Mouse (Mus musculus) kidney, embryonic 15.5 days (tissue): ENCODE results near the gene Arsa. TPM values are rescaled to one million over a fixed set of nuclear protein-coding genes. Genes with fewer than 3 reads are reported as not detected.
A peak's percentile ranks its signal among the peaks of the same experiment; 100 is the strongest.
"Not testable (repeated sequence)": the region's sequence is repeated elsewhere in the genome, so short reads cannot be mapped to it uniquely, and the experiment has no call there.

Experiments used
- ATAC-seq: fragments of 200-750 bp; cut with Nextera tagmentation; replicated peaks from 2 replicates; pipeline ENCODE4 v1.8.0; 2017; ENCODE audit warnings: moderate TSS enrichment; ENCODE audit not compliant: low FRiP score
- H3K27ac ChIP-seq: fragments of 300-500 bp; sonication (generic); 2 replicates; pipeline ENCODE4 v1.5.1; 2015; ENCODE audit warnings: mild to moderate bottlenecking, inconsistent platforms
- H3K27me3 ChIP-seq: fragments of 300-500 bp; sonication (generic); 2 replicates; pipeline ENCODE4 v1.6.1; 2015; ENCODE audit warnings: inconsistent platforms
- H3K36me3 ChIP-seq: fragments of 300-500 bp; sonication (generic); 2 replicates; pipeline ENCODE4 v1.6.1; 2015; ENCODE audit warnings: inconsistent platforms
- H3K4me1 ChIP-seq: fragments of 300-500 bp; sonication (generic); 2 replicates; pipeline ENCODE4 v1.6.1; 2015; ENCODE audit warnings: inconsistent platforms
- H3K4me2 ChIP-seq: fragments of 300-500 bp; sonication (generic); 2 replicates; pipeline ENCODE4 v1.6.1; 2015; ENCODE audit warnings: moderate library complexity, mild to moderate bottlenecking, inconsistent platforms
- H3K4me3 ChIP-seq: fragments of 300-500 bp; sonication (generic); replicated peaks from 2 replicates; pipeline ENCODE4 v1.5.1; 2015; ENCODE audit warnings: mild to moderate bottlenecking, inconsistent platforms
- H3K9ac ChIP-seq: fragments of 300-500 bp; sonication (generic); 2 replicates; pipeline ENCODE4 v1.6.1; 2015; ENCODE audit warnings: mild to moderate bottlenecking, inconsistent platforms
- H3K9me3 ChIP-seq: fragments of 300-500 bp; sonication (generic); replicated peaks from 2 replicates; pipeline ENCODE4 v1.6.1; 2016; ENCODE audit warnings: inconsistent platforms
- WGBS: fragments of 180-500 bp; shearing (Covaris S2); methylation state at CpG from one replicate; pipeline ENCODE4 v1.1.7; 2015; ENCODE audit warnings: mixed read lengths; 5-methylcytosine and 5-hydroxymethylcytosine counted together
- polyA plus RNA-seq: library from polyadenylated mRNA; unstranded; fragments of >200 nt; fragmentation: Nextera tagmentation; extraction: Ambion mirVana; gene quantifications from 2 replicates; pipeline ENCODE4 v1.2.1, GENCODE M21; 2015

Gene Arsa
- polyA plus RNA-seq, 1 experiment from 2014 or later: 18.7 TPM

DNA sequence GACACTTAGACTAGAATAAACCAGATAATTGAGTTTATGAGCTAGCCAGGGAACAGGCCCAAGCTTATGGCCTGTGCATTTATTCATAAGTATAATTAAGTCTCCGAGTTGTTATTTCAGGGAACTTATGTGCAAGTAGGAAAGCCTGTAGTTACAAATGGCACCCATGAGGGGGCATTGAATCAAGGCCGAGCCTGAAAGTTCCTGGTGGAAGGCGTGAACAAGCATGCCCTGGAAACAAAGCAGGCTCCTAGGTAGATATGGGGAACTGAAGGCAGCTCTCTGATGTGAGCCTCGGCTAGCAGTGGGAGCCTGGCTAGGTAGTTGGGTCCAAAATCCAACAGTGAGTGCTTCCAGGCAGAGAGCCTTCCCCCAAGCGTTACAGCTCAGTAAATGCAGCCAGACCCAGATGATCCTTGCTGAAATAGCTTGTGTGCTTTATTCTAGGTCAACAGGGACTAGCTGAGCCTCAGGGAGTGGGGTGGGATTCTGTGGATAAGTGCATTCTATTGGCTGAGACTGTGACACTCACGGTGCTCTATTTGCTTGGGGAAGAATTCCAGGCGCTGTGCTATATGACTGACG lies 34.6 kb downstream of the Arsa start:
- Histone ChIP-seq H3K9me3 (no peaks in the 10 kb centered on the region), H3K27ac (no peak overlapping the region), H3K36me3 (no peaks in the 10 kb centered on the region), H3K4me3 (no peak overlapping the region), H3K9ac (no peak overlapping the region), H3K4me1 (no peaks in the 10 kb centered on the region), H3K4me2 (no peak overlapping the region), H3K27me3 (no peaks in the 10 kb centered on the region)
- 46% methylated on average over 8 of the region's 8 CpGs for WGBS
- ATAC-seq: no peak

DNA sequence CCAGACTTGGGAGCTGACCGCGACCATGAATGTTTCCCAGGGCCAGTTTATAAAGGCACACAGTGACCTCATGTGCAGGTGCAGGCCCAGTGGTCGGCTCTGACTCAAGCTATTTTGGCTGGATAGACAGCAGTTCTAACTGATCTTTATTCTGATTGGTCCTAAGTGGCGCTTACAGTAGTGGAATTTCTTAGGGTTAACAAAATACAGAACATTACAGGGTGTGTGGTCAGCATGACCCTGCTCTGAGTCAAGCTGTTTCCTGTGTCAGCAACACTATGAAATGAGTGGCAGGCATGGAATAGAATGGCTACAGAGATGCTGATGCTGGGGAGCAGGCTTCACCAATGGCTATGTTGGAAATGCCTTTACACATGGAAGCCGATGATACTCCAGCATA lies 41.3 kb downstream of the Arsa start:
- no peaks in the 10 kb centered on the region for H3K9me3 ChIP-seq
- H3K27me3 ChIP-seq: no peaks in the 10 kb centered on the region
- H3K4me2 ChIP-seq: no peak overlapping the region
- H3K36me3 ChIP-seq: no peaks in the 10 kb centered on the region
- no peak for ATAC-seq
- H3K27ac ChIP-seq: no peak overlapping the region
- H3K9ac ChIP-seq: no peak overlapping the region
- WGBS: 82% methylated on average over 5 of the region's 5 CpGs
- H3K4me1 ChIP-seq: 0 out of 2 replicates have a peak, but pooled peaks cover 4% of the 10 kb centered on the region
- no peak overlapping the region for H3K4me3 ChIP-seq

DNA sequence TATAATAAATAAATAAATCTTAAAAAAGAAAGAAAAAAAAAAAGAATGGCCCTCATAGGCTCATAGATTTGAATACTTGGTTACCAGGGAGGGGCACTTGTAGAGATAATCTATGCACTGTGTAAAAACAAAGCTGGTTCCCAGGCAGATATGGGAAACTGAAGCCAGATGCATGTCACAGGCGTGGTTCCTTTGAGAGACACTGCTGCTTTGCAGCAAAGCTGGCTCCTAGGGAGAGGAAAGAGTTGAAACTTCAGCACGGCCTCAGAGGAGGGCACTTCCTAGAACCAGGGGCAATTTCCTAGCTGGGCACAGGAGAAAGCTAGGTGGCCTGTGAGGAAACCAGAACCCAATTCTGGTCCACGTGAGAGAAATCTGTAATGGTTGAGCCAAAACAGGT lies 43.1 kb downstream of the Arsa start:
- Histone ChIP-seq H3K4me2 (no peak overlapping the region), H3K9ac (no peak overlapping the region), H3K9me3 (no peaks in the 10 kb centered on the region), H3K4me1 (peaks cover 11% of the 10 kb centered on the region), H3K27ac (no peak overlapping the region), H3K27me3 (no peaks in the 10 kb centered on the region), H3K4me3 (no peak overlapping the region), H3K36me3 (no peaks in the 10 kb centered on the region)
- 77% methylated on average over 3 of the region's 3 CpGs for WGBS
- ATAC-seq: no peak

DNA sequence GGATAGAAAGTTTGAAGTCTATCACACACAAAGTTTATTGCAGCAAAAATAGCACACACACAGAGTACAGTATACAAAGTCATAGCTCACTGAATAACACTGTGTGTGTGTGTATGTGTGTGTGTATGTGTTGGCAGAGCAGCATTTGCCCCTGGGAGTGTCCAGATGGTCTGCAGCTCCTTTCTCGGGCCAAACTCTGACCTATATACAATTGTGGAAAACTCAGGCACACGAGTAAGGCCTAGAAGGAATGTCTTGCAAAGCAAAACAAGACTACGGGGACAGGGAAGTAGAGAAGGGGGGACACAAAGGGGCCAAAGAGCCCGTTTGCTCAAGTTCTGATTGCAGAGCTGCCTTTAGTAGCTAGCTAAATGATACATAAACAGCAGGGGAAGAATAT lies 44.3 kb downstream of the Arsa start:
- H3K36me3 ChIP-seq: peaks cover 3% of the 10 kb centered on the region
- no peak overlapping the region for H3K27ac ChIP-seq
- ATAC-seq: no peak
- H3K27me3 ChIP-seq: no peaks in the 10 kb centered on the region
- 79% methylated on average over 4 of the region's 4 CpGs for WGBS
- no peak overlapping the region for H3K4me3 ChIP-seq
- peaks cover 20% of the 10 kb centered on the region for H3K4me1 ChIP-seq
- H3K4me2 ChIP-seq: no peak overlapping the region
- H3K9me3 ChIP-seq: no peaks in the 10 kb centered on the region
- H3K9ac ChIP-seq: no peak overlapping the region

DNA sequence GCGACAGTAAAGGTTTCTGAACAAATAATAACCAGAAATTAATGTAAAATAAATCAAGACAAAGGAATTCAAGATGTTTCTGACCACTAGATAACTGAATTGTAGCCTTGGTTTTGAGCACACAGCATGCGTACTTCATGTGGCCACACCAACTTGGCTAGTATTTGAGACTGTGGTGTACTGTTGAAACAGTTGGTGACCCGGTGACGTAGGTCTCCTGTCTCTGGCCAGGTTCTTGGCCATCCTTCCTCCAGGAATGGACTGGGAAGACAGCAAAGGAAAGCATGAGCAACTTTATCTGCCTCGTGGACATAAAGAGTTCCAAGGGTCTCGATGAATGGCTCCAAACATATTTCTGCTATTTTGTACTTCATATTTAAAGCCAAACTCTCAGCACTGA lies 45.4 kb downstream of the Arsa start:
- no peaks in the 10 kb centered on the region for H3K27me3 ChIP-seq
- no peak for ATAC-seq
- H3K4me3 ChIP-seq: no peak overlapping the region
- no peak overlapping the region for H3K9ac ChIP-seq
- peaks cover 20% of the 10 kb centered on the region for H3K4me1 ChIP-seq
- H3K9me3 ChIP-seq: no peaks in the 10 kb centered on the region
- no peak overlapping the region for H3K27ac ChIP-seq
- no peak overlapping the region for H3K4me2 ChIP-seq
- peaks cover 15% of the 10 kb centered on the region for H3K36me3 ChIP-seq
- 90% methylated on average over 6 of the region's 6 CpGs for WGBS

DNA sequence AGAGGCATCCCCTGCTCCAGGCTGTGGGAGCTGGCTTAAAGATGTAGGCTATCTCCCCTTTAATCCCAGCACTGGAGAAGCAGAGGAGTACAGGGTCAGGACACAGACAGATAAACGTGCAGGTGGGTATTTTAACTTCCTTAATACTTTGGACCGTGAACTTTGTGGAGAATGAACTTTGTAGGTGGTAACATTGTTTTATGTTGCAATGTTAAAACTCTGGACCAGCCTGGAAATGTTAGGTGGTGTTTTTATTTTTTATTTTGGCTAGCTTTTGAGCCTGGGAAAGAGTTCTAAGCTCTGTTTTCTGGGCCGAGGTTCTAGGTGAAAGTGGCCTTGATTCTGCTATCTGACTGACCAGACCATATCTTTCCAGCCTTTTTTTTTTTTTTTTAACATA lies 46.0 kb downstream of the Arsa start:
- Histone ChIP-seq H3K9me3 (no peaks in the 10 kb centered on the region), H3K36me3 (peaks cover 20% of the 10 kb centered on the region), H3K27ac (no peak overlapping the region), H3K4me2 (no peak overlapping the region), H3K4me1 (peaks cover 20% of the 10 kb centered on the region), H3K27me3 (no peaks in the 10 kb centered on the region), H3K4me3 (no peak overlapping the region), H3K9ac (no peak overlapping the region)
- WGBS: 88% methylated on average over 3 of the region's 3 CpGs
- ATAC-seq: no peak

DNA sequence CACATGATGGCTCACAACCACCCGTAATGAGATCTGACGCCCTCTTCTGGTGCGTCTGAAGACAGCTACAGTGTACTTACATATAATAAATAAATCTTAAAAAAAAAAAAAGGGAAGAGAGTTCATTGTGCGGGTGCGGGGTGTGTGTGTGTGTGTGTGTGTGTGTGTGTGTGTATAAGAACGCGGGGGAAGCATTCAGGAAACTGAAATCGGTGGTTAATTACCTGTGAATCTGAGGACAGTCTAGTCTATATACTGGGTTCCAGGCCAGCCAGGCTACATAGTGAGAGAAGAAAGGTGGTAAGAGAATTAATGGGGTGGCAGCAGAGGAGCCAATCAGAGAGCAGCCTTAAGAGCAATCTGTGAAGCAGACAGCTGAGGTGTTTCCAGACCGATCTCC lies 46.5 kb downstream of the Arsa start:
- not testable (repeated sequence) for H3K9me3 ChIP-seq, H3K27ac ChIP-seq, H3K27me3 ChIP-seq, H3K4me2 ChIP-seq, H3K4me3 ChIP-seq, ATAC-seq, H3K9ac ChIP-seq
- 83% methylated on average over 9 of the region's 9 CpGs for WGBS
- peaks cover 23% of the 10 kb centered on the region for H3K4me1 ChIP-seq
- H3K36me3 ChIP-seq: peaks cover 25% of the 10 kb centered on the region

DNA sequence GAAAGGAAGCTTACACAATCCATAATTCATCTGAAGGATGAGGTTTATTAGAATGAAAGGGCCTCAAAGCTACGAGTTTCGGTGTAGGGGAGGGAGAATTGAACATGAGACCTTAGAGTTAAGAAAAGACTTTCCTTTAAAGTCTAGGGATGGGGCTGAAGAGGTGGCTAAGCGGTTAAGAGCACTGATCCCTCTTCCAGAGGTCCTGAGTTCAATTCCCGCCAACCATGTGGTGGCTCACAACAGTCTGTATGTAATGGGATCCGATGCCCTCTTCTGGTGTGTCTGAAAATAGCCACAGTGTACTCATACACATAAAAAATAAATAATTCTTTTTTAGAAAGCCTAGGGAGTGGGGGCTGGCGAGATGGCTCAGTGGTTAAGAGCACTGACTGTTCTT lies 46.9 kb downstream of the Arsa start:
- no peaks in the 10 kb centered on the region for H3K27me3 ChIP-seq
- H3K9me3 ChIP-seq: no peaks in the 10 kb centered on the region
- 44% methylated on average over 6 of the region's 6 CpGs for WGBS
- H3K9ac ChIP-seq: peak overlapping the region; percentile 81
- peak overlapping the region; percentile 99 for H3K27ac ChIP-seq
- peaks cover 27% of the 10 kb centered on the region for H3K36me3 ChIP-seq
- peaks cover 27% of the 10 kb centered on the region for H3K4me1 ChIP-seq
- H3K4me2 ChIP-seq: peak overlapping the region; percentile 94
- no peak for ATAC-seq
- H3K4me3 ChIP-seq: peak overlapping the region; percentile 92

DNA sequence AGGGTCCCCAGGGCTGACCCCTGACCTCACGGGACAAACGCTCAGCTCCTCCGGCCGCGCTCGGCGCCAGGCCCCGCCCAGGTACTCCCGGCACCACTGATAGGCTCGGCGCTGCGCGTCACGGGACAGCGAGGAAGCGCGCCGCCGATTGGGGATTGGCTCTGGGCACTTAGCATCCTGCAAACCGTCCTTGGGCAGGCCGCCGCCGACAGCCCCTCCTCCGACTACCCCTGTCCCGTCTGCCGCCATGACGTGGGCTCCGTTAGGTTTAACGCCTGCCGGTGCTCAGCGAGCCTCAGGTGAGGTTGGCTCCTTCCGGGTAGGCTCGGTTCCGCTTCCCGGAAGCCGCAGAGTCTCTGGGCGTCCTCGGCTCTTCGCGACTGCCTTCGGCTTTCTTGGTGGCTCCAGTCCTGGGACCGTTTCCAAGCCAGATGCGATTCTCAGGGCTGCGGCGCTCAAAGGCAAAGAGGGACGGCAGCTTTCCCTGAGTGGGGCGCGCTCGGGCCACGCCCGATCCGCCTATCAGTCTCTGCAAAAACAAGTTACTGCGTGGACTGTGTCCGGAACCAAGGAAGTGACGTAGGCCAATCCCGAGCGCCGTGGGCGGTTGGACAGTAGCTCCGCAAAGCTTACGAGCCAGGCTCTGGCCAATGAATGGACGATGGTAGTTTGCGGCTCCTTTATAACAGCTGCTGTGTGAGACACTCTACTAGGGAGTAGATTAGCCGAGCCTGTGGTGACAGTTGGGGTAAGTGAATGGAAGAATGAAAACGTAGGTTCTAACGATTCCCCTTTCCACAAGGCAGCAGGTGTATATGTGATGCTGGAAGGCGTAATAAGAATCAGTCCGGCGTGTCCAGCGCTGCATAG lies 47.6 kb downstream of the Arsa start, which contains the start of the genes C730034F03Rik, Gm44502 and Chkb:
Gene C730034F03Rik, plus strand, starts transcription at position 238 of the 870 bp plus-strand sequence.
Gene Gm44502, minus strand, starts transcription at position 345 of the 870 bp plus-strand sequence.
Gene Chkb, minus strand, starts transcription at position 557 of the 870 bp plus-strand sequence.
- Histone ChIP-seq H3K27me3 (no peaks in the 10 kb centered on the region), H3K9ac (peak within 1 kb of the TSS; percentile 81), H3K4me3 (peak within 1 kb of the TSS; percentile 92), H3K4me2 (peak within 1 kb of the TSS; percentile 94), H3K27ac (peak within 1 kb of the TSS; percentile 99), H3K4me1 (peaks cover 27% of the 10 kb centered on the region), H3K9me3 (no peaks in the 10 kb centered on the region), H3K36me3 (peaks cover 27% of the 10 kb centered on the region)
- WGBS: under 1% methylated on average over 70 of the region's 70 CpGs
- peak; percentile 95 for ATAC-seq

DNA sequence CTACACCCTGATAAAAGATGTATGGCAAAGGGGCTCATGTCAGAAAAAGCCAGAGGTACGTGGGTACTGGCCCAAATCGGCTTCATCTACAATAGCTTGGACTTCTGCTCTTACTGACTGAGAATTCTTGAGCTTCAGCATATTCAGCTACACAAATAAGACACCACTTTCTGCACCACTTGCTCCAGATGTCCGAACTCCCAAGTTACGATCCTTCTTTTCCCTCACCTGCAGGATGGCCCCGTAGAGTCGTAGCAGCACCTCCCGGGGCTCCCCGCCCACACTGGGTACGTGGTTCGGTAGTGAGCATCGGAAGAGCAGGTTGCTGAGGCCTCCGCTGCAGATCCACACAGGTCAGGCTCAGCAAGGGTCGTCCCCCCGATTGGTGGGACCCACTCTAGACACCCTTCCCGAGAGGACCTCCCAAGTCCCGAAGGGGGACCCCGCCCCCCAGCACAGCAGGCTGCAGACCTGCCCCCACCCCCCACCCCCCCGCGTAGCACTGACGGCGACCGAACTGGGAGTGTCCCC lies 48.3 kb downstream of the Arsa start:
- H3K27ac ChIP-seq: peak overlapping the region; percentile 99
- peak; percentile 57 for ATAC-seq

DNA sequence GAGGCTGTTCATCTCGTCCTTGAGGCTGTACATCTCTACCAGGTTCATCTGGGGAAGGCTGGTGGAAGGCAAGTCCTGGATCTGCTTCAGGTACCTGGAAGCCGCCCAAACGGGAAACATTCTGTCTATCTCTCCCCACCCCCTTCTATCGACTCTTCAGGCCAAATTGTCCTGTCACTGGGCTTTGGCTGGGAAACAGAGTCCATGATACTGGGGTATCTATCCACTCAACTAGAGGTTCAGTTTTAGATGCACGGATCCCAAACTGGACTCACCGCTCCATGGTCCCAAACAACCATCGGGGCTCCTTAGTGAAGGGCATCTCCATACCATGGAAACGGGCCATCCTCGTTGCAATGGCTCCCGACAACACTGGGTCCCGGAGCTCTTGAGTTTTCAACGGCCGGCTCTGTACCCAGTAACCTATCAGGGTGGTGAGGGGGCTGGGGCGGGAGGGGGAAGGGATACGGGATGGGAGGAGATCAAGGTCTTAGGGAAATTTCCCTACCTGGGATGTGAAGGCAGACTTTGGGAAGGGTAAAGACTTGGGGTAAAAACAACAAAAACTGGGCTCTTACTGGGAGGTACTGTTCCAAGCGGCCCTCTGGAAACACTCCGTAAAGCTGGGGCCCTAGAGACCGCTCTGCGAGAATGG lies 49.0 kb downstream of the Arsa start:
- Histone ChIP-seq H3K27me3 (no peaks in the 10 kb centered on the region), H3K9me3 (no peaks in the 10 kb centered on the region), H3K4me3 (peak overlapping the region; percentile 92), H3K4me1 (peaks cover 27% of the 10 kb centered on the region), H3K27ac (no peak overlapping the region), H3K9ac (peak overlapping the region; percentile 81), H3K36me3 (peaks cover 27% of the 10 kb centered on the region), H3K4me2 (peak overlapping the region; percentile 94)
- WGBS: 85% methylated on average over 19 of the region's 19 CpGs
- ATAC-seq: no peak

More for the DNA sequence above, 48.3 kb downstream of the Arsa start:
- Histone ChIP-seq H3K9ac (peak overlapping the region; percentile 81), H3K4me1 (peaks cover 27% of the 10 kb centered on the region), H3K4me3 (peak overlapping the region; percentile 92), H3K36me3 (peaks cover 27% of the 10 kb centered on the region), H3K4me2 (peak overlapping the region; percentile 94), H3K9me3 (no peaks in the 10 kb centered on the region), H3K27me3 (no peaks in the 10 kb centered on the region)
- WGBS: 5% methylated on average over 22 of the region's 22 CpGs

DNA sequence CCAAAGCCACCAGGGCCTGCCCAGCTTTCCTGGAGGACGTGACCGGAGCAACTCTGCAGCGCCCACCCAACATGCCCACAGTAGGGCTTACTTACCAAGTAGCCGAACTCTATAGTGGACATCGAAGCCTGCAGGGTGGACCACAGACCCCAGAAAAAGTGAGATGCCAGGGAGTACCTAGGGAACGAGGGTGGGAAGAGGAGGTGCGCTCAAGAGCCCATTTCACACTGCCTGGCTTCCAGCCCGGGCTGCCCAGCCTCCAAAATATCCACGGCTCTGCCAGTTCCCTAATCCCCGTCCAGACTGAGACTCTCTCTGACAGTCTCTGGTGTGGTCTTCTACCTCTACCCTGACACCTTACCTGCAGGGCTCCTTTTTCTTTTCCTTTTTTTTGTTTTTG lies 50.5 kb downstream of the Arsa start:
- no peak overlapping the region for H3K27ac ChIP-seq
- ATAC-seq: no peak
- no peak overlapping the region for H3K9ac ChIP-seq
- WGBS: 95% methylated on average over 10 of the region's 10 CpGs
- peaks cover 27% of the 10 kb centered on the region for H3K36me3 ChIP-seq
- H3K4me3 ChIP-seq: no peak overlapping the region
- H3K9me3 ChIP-seq: no peaks in the 10 kb centered on the region
- H3K27me3 ChIP-seq: no peaks in the 10 kb centered on the region
- peaks cover 27% of the 10 kb centered on the region for H3K4me1 ChIP-seq
- H3K4me2 ChIP-seq: no peak overlapping the region
